Mouse (Mus musculus) heart, postnatal 0 days (tissue): Measurements from ENCODE around the gene Ttc25.

ENCODE experiments used
- CTCF ChIP-seq: IDR thresholded peaks from 2 replicates; pipeline ENCODE4 v1.5.1; 2016; ENCODE audit warnings: antibody characterized with exemption, control low read depth, low read depth
- EP300 ChIP-seq: IDR thresholded peaks from 2 replicates; pipeline ENCODE4 v1.6.1; 2016; ENCODE audit warnings: antibody characterized with exemption, low read depth

GRCm38 (mm10) chr11:100594608-100595007 lies 49.2 kb downstream of the Ttc25 start:
- TF ChIP-seq CTCF: no peak
- no peak for TF ChIP-seq EP300
